Mouse (Mus musculus): ENCODE results near the gene Gm13941. TPM values are rescaled to one million over a fixed set of nuclear protein-coding genes. Genes with fewer than 3 reads are reported as not detected.

Gm13941 gene
- polyA plus RNA-seq (2015; fragmentation: Nextera tagmentation; extraction: Ambion mirVana), result not detected in 2 replicates

- Histone ChIP-seq H3K9ac (no peak within 1 kb of the TSS), H3K27ac (replicated peaks) (no peak within 1 kb of the TSS), H3K4me2 (replicated peaks) (no peak within 1 kb of the TSS), H3K36me3 (no peaks in the 10 kb centered on the region), H3K4me1 (no peaks in the 10 kb centered on the region), H3K27me3 (no peaks in the 10 kb centered on the region), H3K4me3 (replicated peaks) (no peak within 1 kb of the TSS), H3K9me3 (replicated peaks) (no peaks in the 10 kb centered on the region)
- ATAC-seq (ENCODE audit: insufficient number of reproducible peaks, low FRiP score, low TSS enrichment, low read depth), result no peak
Observed at GRCm38 (mm10) chr2:111105882-111106281, at the start of gene Gm13941. Gene Gm13941, minus strand, starts transcription at chr2:111105982.

GRCm38 (mm10) chr2:111152836-111153235 is 47.1 kb upstream of the Gm13941 start, which contains the start of gene Gm15130:
Gene Gm15130, minus strand, starts transcription at chr2:111152936.
- 75% methylated on average over 2 of the region's 2 CpGs for WGBS
- no peak for ATAC-seq (ENCODE audit: insufficient number of reproducible peaks, low FRiP score, low TSS enrichment, low read depth)

GRCm38 (mm10) chr2:111135739-111136138 is 30.0 kb upstream of the Gm13941 start:
- no peaks in the 10 kb centered on the region for H3K4me1 ChIP-seq
- H3K4me3 ChIP-seq (replicated peaks), result no peak overlapping the region
- no peaks in the 10 kb centered on the region for H3K27me3 ChIP-seq
- H3K36me3 ChIP-seq, result no peaks in the 10 kb centered on the region
- ATAC-seq (ENCODE audit: insufficient number of reproducible peaks, low FRiP score, low TSS enrichment, low read depth), result no peak
- no peak overlapping the region for H3K9ac ChIP-seq
- no peak overlapping the region for H3K27ac ChIP-seq (replicated peaks)
- H3K9me3 ChIP-seq (replicated peaks), result no peaks in the 10 kb centered on the region
- 38% methylated on average over 5 of the region's 5 CpGs for WGBS
- no peak overlapping the region for H3K4me2 ChIP-seq (replicated peaks)

More at GRCm38 (mm10) chr2:111152836-111153235, 47.1 kb upstream of the Gm13941 start, which contains the start of gene Gm15130:
- Histone ChIP-seq H3K4me1 (no peaks in the 10 kb centered on the region), H3K4me2 (replicated peaks) (no peak within 1 kb of the TSS), H3K9me3 (replicated peaks) (no peaks in the 10 kb centered on the region), H3K27ac (replicated peaks) (no peak within 1 kb of the TSS), H3K4me3 (replicated peaks) (no peak within 1 kb of the TSS), H3K27me3 (no peaks in the 10 kb centered on the region), H3K36me3 (no peaks in the 10 kb centered on the region), H3K9ac (no peak within 1 kb of the TSS)

GRCm38 (mm10) chr2:111058586-111059261 is 47.1 kb downstream of the Gm13941 start:
- 92% methylated on average over 1 of the region's 1 CpGs for WGBS
- H3K27me3 ChIP-seq, result no peaks in the 10 kb centered on the region
- no peak overlapping the region for H3K4me3 ChIP-seq (replicated peaks)
- H3K36me3 ChIP-seq, result no peaks in the 10 kb centered on the region
- H3K9me3 ChIP-seq (replicated peaks), result no peaks in the 10 kb centered on the region
- H3K9ac ChIP-seq, result no peak overlapping the region
- H3K4me1 ChIP-seq, result no peaks in the 10 kb centered on the region
- no peak overlapping the region for H3K27ac ChIP-seq (replicated peaks)
- no peak overlapping the region for H3K4me2 ChIP-seq (replicated peaks)
- no peak for ATAC-seq (ENCODE audit: insufficient number of reproducible peaks, low FRiP score, low TSS enrichment, low read depth)

Other genes starting within 250 kb of the Gm13941 start
- 0.17 and 0.20 TPM in 2 replicates for gene Ano3, start 155.1 kb downstream of the Gm13941 start, polyA plus RNA-seq (2015; fragmentation: Nextera tagmentation; extraction: Ambion mirVana)
- gene Gm15130, start 47.0 kb upstream of the Gm13941 start, polyA plus RNA-seq (2015; fragmentation: Nextera tagmentation; extraction: Ambion mirVana), result not detected in 2 replicates
- 0.12 TPM in 1 of 2 replicates, not detected in the other for gene 4930430A15Rik, start 123.6 kb upstream of the Gm13941 start, polyA plus RNA-seq (2015; fragmentation: Nextera tagmentation; extraction: Ambion mirVana)
- not detected in 2 replicates for gene Olfr1275, start 129.3 kb upstream of the Gm13941 start, polyA plus RNA-seq (2015; fragmentation: Nextera tagmentation; extraction: Ambion mirVana)
- not detected in 2 replicates for gene Olfr1276, start 148.5 kb upstream of the Gm13941 start, polyA plus RNA-seq (2015; fragmentation: Nextera tagmentation; extraction: Ambion mirVana)
- gene Olfr1277, start 168.1 kb upstream of the Gm13941 start, polyA plus RNA-seq (2015; fragmentation: Nextera tagmentation; extraction: Ambion mirVana), result not detected in 2 replicates
- not detected in 2 replicates for gene Olfr1278, start 184.2 kb upstream of the Gm13941 start, polyA plus RNA-seq (2015; fragmentation: Nextera tagmentation; extraction: Ambion mirVana)
- not detected in 2 replicates for gene Olfr1279, start 194.7 kb upstream of the Gm13941 start, polyA plus RNA-seq (2015; fragmentation: Nextera tagmentation; extraction: Ambion mirVana)
- not detected in 2 replicates for gene Olfr1280, start 208.0 kb upstream of the Gm13941 start, polyA plus RNA-seq (2015; fragmentation: Nextera tagmentation; extraction: Ambion mirVana)
- not detected in 2 replicates for gene Olfr1281, start 220.5 kb upstream of the Gm13941 start, polyA plus RNA-seq (2015; fragmentation: Nextera tagmentation; extraction: Ambion mirVana)
- not detected in 2 replicates for gene Olfr1282, start 230.1 kb upstream of the Gm13941 start, polyA plus RNA-seq (2015; fragmentation: Nextera tagmentation; extraction: Ambion mirVana)